Mouse (Mus musculus): ENCODE results near the gene Specc1l.

- no peak for TF ChIP-seq GATA1 (IDR thresholded peaks at IDR 0.05; ENCODE audit: low read length)
- no peak for TF ChIP-seq TAL1 (IDR thresholded peaks at IDR 0.05; ENCODE audit: low read length)
Observed at GRCm38 (mm10) chr10:75338852-75339251, 127.0 kb downstream of the Specc1l start.

All from erythroblast, embryonic 14.5 days (primary cell).